8 mouse cellular contexts compared by ENCODE assay signal in the genomic region with DNA sequence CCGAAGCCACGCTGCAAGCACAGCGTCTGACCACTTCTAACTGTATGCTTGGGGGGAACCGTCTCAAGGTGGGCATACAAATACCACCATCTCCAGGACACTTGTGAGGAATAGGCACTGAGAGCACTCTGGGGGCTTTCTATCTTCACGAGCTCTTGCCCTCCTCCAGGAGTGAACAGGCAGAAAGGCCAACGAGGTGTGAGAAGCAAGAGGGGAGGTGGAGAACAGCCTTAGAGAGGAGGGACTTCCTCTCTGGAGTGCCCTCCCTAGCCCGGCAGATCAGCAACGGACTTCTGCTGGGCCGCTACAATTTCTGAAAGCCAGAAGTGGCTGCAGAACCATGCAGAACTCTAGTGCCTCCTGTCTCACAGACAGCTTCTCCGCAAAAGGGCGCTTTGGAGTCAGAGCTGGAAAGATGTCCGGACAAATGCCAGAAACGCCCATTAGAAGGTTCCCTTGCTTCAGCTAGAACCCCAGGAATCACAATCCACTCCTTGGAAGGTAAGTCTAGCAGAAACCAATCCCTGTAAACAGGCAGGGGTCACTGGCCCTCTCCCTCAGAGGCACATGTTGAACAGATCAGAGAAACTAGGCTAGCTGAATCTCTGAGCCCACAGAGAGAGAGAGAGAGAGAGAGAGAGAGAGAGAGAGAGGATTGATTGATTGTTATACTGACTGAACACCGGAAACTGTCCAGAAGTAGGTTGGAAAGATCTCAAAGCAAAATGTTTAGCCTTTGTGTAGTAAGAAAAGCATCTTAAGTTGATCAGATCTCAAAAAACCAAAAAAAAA. TPM values are rescaled to one million over a fixed set of nuclear protein-coding genes. Genes with fewer than 3 reads are reported as not detected.
A peak's percentile ranks its signal among the peaks of the same experiment; 100 is the strongest.
DNase-seq lines count a peak whose midpoint lies in the region; ATAC-seq and TF ChIP-seq lines count a peak whose summit lies in the region.

No protein-coding gene starts in this region.

- DNase-seq in heart, postnatal 4 days, result no peak
- no peak for DNase-seq in cerebellum, postnatal 10 days
- DNase-seq in urinary bladder, postnatal 36 days (ENCODE audit: low spot score in 2 of 2), result no peak
- no peak for DNase-seq in urinary bladder, adult 18-20 months (ENCODE audit: low spot score in 2 of 2)

- peak overlapping the region; percentile 38; the same call in 1 of the 2 replicates for H3K27ac ChIP-seq in heart, embryonic 15.5 days
- H3K27ac ChIP-seq in liver, embryonic 15.5 days (replicated peaks), result peak overlapping the region; percentile 92

- peak overlapping the region; percentile 86 for H3K4me2 ChIP-seq in heart, embryonic 15.5 days
- peak overlapping the region; percentile 87 for H3K4me2 ChIP-seq in liver, embryonic 15.5 days

- H3K9me3 ChIP-seq in heart, embryonic 15.5 days (replicated peaks), result no peaks in the 10 kb centered on the region
- H3K9me3 ChIP-seq in E14TG2a.4 (ENCODE audit: low read length), result no peaks in the 10 kb centered on the region
- no peaks in the 10 kb centered on the region for H3K9me3 ChIP-seq in liver, embryonic 15.5 days (replicated peaks)

- H3K36me3 ChIP-seq in heart, embryonic 15.5 days, result no peaks in the 10 kb centered on the region; the same call in 1 of the 2 replicates
- H3K36me3 ChIP-seq in E14TG2a.4 (ENCODE audit: insufficient read depth, low read length), result peaks cover 47% of the 10 kb centered on the region
- H3K36me3 ChIP-seq in liver, embryonic 15.5 days (replicated peaks), result peaks cover 28% of the 10 kb centered on the region

- 0 out of 2 replicates have a peak, but pooled peaks cover 5% of the 10 kb centered on the region for H3K27me3 ChIP-seq in heart, embryonic 15.5 days
- H3K27me3 ChIP-seq in E14TG2a.4 (ENCODE audit: insufficient read depth, low read length), result no peaks in the 10 kb centered on the region
- H3K27me3 ChIP-seq in liver, embryonic 15.5 days, result no peaks in the 10 kb centered on the region

- peaks cover 31% of the 10 kb centered on the region for H3K4me1 ChIP-seq in heart, embryonic 15.5 days (replicated peaks)
- H3K4me1 ChIP-seq in E14TG2a.4 (replicated peaks; ENCODE audit: low read depth, low read length), result peaks cover 70% of the 10 kb centered on the region
- H3K4me1 ChIP-seq in liver, embryonic 15.5 days (replicated peaks), result peaks cover 78% of the 10 kb centered on the region

- H3K4me3 ChIP-seq in heart, embryonic 15.5 days, result peak overlapping the region; percentile 98
- peak overlapping the region; percentile 100 for H3K4me3 ChIP-seq in E14TG2a.4 (replicated peaks; ENCODE audit: low read length)
- peak overlapping the region; percentile 73 for H3K4me3 ChIP-seq in liver, embryonic 15.5 days (replicated peaks)

- no peak for ATAC-seq in heart, embryonic 15.5 days (replicated peaks; ENCODE audit: insufficient number of reproducible peaks, insufficient read depth, low FRiP score, low read depth)
- peak; percentile 18; the same call in 1 of the 2 replicates for ATAC-seq in erythroid progenitor cell, adult 5-6 weeks (replicated peaks; ENCODE audit: low FRiP score, poor library complexity, severe bottlenecking)
- no peak for ATAC-seq in liver, embryonic 15.5 days (ENCODE audit: insufficient read depth)

- WGBS in heart, embryonic 15.5 days, result 61% methylated on average over 14 of the region's 14 CpGs
- WGBS in liver, embryonic 15.5 days (ENCODE audit: insufficient replicate concordance), result 22% methylated on average over 14 of the region's 14 CpGs

- TF ChIP-seq CTCF in E14TG2a.4 (conservative IDR thresholded peaks at IDR 0.05; ENCODE audit: low read length), result no peak

- H3K9ac ChIP-seq in heart, embryonic 15.5 days, result peak overlapping the region; percentile 97
- H3K9ac ChIP-seq in liver, embryonic 15.5 days, result peak overlapping the region; percentile 88

RNA-seq across cellular contexts. Expression of a gene that starts 1.9 kb away (rescaled TPM):
- 13.0 and 16.2 TPM in 2 replicates for polyA plus RNA-seq in heart, embryonic 15.5 days (2015; fragmentation: Nextera tagmentation; extraction: Ambion mirVana)
- 10 to 100 TPM; 78.8 to 83.6 TPM for total RNA-seq in heart, postnatal 4 days (2021)
- total RNA-seq in erythroid progenitor cell, adult 5-6 weeks (2015; ENCODE audit: low replicate concordance), result 99.8 and 136 TPM in 2 replicates
- total RNA-seq in erythroid progenitor cell, adult 5-6 weeks (2017; ENCODE audit: low replicate concordance), result 80.2 and 110 TPM in 2 replicates
- polyA plus RNA-seq in liver, embryonic 15.5 days (2015; fragmentation: Nextera tagmentation; extraction: Ambion mirVana), result 19.2 and 20.2 TPM in 2 replicates

RNA-seq across cellular contexts. Expression of a gene that starts 22.5 kb away (rescaled TPM):
- polyA plus RNA-seq in heart, embryonic 15.5 days (2015; fragmentation: Nextera tagmentation; extraction: Ambion mirVana), result not detected in 2 replicates
- not detected for total RNA-seq in heart, postnatal 4 days (2021)
- not detected in 2 replicates for total RNA-seq in erythroid progenitor cell, adult 5-6 weeks (2015; ENCODE audit: low replicate concordance)
- not detected in 2 replicates for total RNA-seq in erythroid progenitor cell, adult 5-6 weeks (2017; ENCODE audit: low replicate concordance)
- polyA plus RNA-seq in liver, embryonic 15.5 days (2015; fragmentation: Nextera tagmentation; extraction: Ambion mirVana), result 0.24 TPM in 1 of 2 replicates, not detected in the other

RNA-seq across cellular contexts. Expression of a gene that starts 23.6 kb away (rescaled TPM):
- polyA plus RNA-seq in heart, embryonic 15.5 days (2015; fragmentation: Nextera tagmentation; extraction: Ambion mirVana), result 0.10 TPM in 1 of 2 replicates, not detected in the other
- total RNA-seq in heart, postnatal 4 days (2021), result not detected
- not detected in 2 replicates for total RNA-seq in erythroid progenitor cell, adult 5-6 weeks (2015; ENCODE audit: low replicate concordance)
- total RNA-seq in erythroid progenitor cell, adult 5-6 weeks (2017; ENCODE audit: low replicate concordance), result not detected in 2 replicates
- not detected in 2 replicates for polyA plus RNA-seq in liver, embryonic 15.5 days (2015; fragmentation: Nextera tagmentation; extraction: Ambion mirVana)

RNA-seq across cellular contexts. Expression of a gene that starts 23.9 kb away (rescaled TPM):
- polyA plus RNA-seq in heart, embryonic 15.5 days (2015; fragmentation: Nextera tagmentation; extraction: Ambion mirVana), result 26.5 and 36.7 TPM in 2 replicates
- total RNA-seq in heart, postnatal 4 days (2021), result 10 to 100 TPM; 17.5 to 18.0 TPM
- 2.5 and 11.2 TPM in 2 replicates for total RNA-seq in erythroid progenitor cell, adult 5-6 weeks (2015; ENCODE audit: low replicate concordance)
- 1.9 and 2.6 TPM in 2 replicates for total RNA-seq in erythroid progenitor cell, adult 5-6 weeks (2017; ENCODE audit: low replicate concordance)
- 13.2 and 14.1 TPM in 2 replicates for polyA plus RNA-seq in liver, embryonic 15.5 days (2015; fragmentation: Nextera tagmentation; extraction: Ambion mirVana)

RNA-seq across cellular contexts. Expression of a gene that starts 26.6 kb away (rescaled TPM):
- not detected in 2 replicates for polyA plus RNA-seq in heart, embryonic 15.5 days (2015; fragmentation: Nextera tagmentation; extraction: Ambion mirVana)
- not detected for total RNA-seq in heart, postnatal 4 days (2021)
- total RNA-seq in erythroid progenitor cell, adult 5-6 weeks (2015; ENCODE audit: low replicate concordance), result not detected in 2 replicates
- total RNA-seq in erythroid progenitor cell, adult 5-6 weeks (2017; ENCODE audit: low replicate concordance), result not detected in 2 replicates
- not detected in 2 replicates for polyA plus RNA-seq in liver, embryonic 15.5 days (2015; fragmentation: Nextera tagmentation; extraction: Ambion mirVana)
